Mouse (Mus musculus): ENCODE data around the gene Rpl9. TPM values are rescaled to one million over a fixed set of nuclear protein-coding genes. Genes with fewer than 3 reads are reported as not detected.

Gene Rpl9
- total RNA-seq, 2 experiments from 2014 or later, result 558 to 781 TPM

GRCm38 (mm10) chr5:65385704-65386103, 5.5 kb downstream of the Rpl9 start:
- no peak for DNase-seq (ENCODE audit: low spot score)

GRCm38 (mm10) chr5:65374746-65375145, 16.5 kb downstream of the Rpl9 start:
- DNase-seq (ENCODE audit: low spot score), result no peak

GRCm38 (mm10) chr5:65371551-65371950, 19.7 kb downstream of the Rpl9 start:
- no peak for DNase-seq (ENCODE audit: low spot score)

GRCm38 (mm10) chr5:65367837-65368236, 23.4 kb downstream of the Rpl9 start:
- no peak for DNase-seq (ENCODE audit: low spot score)

- DNase-seq (ENCODE audit: low spot score), result no peak
Measured at GRCm38 (mm10) chr5:65357771-65358170, 33.5 kb downstream of the Rpl9 start.

GRCm38 (mm10) chr5:65356851-65357250, 34.4 kb downstream of the Rpl9 start:
- no peak for DNase-seq (ENCODE audit: low spot score)

GRCm38 (mm10) chr5:65354985-65355384, 36.3 kb downstream of the Rpl9 start:
- no peak for DNase-seq (ENCODE audit: low spot score)

- no peak for DNase-seq (ENCODE audit: low spot score)
Measured at GRCm38 (mm10) chr5:65354097-65354496, 37.1 kb downstream of the Rpl9 start.

- DNase-seq (ENCODE audit: low spot score), result no peak
Measured at GRCm38 (mm10) chr5:65350508-65350907, 40.7 kb downstream of the Rpl9 start.

GRCm38 (mm10) chr5:65348168-65348567, 43.1 kb downstream of the Rpl9 start, which contains the start of gene Klb:
Klb (plus strand) TSS chr5:65348314.
- DNase-seq (ENCODE audit: low spot score), result no peak

GRCm38 (mm10) chr5:65340167-65340566, 51.1 kb downstream of the Rpl9 start:
- no peak for DNase-seq (ENCODE audit: low spot score)

- no peak for DNase-seq (ENCODE audit: low spot score)
Measured at GRCm38 (mm10) chr5:65338394-65338793, 52.9 kb downstream of the Rpl9 start.

Other genes starting within 250 kb of the Rpl9 start
- 1 to 10 TPM in 1 of 2 experiments, under 1 TPM in 1; 0.71 to 1.8 TPM for gene Wdr19, start 191.7 kb downstream of the Rpl9 start, total RNA-seq (2021)
- 10 to 100 TPM; 29.6 to 30.1 TPM for gene Rfc1, start 55.8 kb downstream of the Rpl9 start, total RNA-seq (2021)
- gene Klb, start 43.1 kb downstream of the Rpl9 start, total RNA-seq (2021), result under 1 TPM; 0.18 to 0.26 TPM
- gene Lias, start 53 bp upstream of the Rpl9 start, total RNA-seq (2021), result 10 to 100 TPM; 44.5 to 51.0 TPM
- 10 to 100 TPM in 1 of 2 experiments, 1 to 10 TPM in 1; 6.9 to 13.1 TPM for gene Ugdh, start 44.5 kb upstream of the Rpl9 start, total RNA-seq (2021)
- gene Gm43552, start 101.4 kb upstream of the Rpl9 start, total RNA-seq (2021), result not detected
- gene Smim14, start 145.7 kb upstream of the Rpl9 start, total RNA-seq (2021), result 10 to 100 TPM; 29.6 to 39.0 TPM
- gene Ube2k, start 145.8 kb upstream of the Rpl9 start, total RNA-seq (2021), result 10 to 100 TPM; 61.4 to 72.0 TPM